Mouse (Mus musculus) cerebellum, adult 2 months (tissue): Measurements from ENCODE around the gene Frmd8.

ENCODE experiments used
- CTCF ChIP-seq: fragments of 200-500 bp; IDR thresholded peaks from 2 replicates; pipeline ENCODE4 v1.5.1; 2011; ENCODE audit warnings: low read depth, mild to moderate bottlenecking, control low read depth, low read length, moderate library complexity, borderline replicate concordance; ENCODE audit not compliant: insufficient read depth
- POLR2A ChIP-seq: fragments of 200-500 bp; IDR thresholded peaks from 2 replicates; pipeline ENCODE4 v1.6.1; 2011; ENCODE audit warnings: low read length, control low read depth, borderline replicate concordance; ENCODE audit not compliant: insufficient read depth

DNA sequence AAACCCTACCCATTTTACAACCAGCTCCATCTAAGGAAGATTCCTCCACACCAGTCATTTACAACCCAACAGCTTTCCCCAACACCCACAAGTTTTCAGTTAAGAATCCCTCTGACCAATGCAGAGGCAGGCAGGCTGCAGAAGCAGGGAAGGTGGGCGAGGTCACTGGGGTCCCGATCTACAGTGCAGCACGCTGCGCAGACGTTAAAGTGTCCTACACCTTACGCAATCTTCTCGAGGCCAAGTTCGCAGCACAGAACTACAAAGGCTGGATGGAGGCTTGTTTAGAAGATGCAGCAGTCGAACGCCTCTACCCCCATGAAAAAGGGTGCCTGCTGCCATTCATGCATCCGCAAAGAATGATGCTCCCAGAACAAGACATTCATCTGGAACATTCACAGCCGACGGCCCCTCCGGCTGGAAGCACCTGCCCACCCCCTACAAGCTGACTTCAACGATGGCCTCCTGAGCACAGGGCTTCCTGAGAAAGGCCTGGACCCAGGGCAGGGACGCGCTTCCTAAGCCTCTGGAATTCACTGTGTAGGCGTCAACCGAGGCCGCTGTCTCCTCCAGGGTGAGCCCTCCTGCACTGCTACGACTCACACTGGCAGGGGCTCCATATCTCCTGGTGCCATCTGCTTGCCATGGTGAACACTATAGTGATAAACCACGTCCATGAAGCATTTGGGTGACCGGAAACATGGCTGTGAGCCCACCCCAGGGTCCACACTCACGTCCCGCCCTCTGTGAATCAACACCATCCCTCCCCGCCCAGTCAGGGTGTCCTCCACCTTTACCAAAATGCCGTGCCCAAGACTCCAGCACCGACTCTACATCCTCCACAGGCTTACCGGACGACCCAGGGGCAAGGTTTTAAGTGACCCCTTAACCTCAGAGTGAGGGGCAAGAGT, 31.0 kb downstream of the Frmd8 start:
- TF ChIP-seq POLR2A (no peak), CTCF (no peak)
